Mouse (Mus musculus) lung, embryonic 16.5 days (tissue): ENCODE measurements at regions not wholly inside any gene's neighbourhood (a gene's known extent, or its start where the extent isn't known, plus 50 kb on each side); places are given as distances from the start of the nearest gene placed in this dataset.

Source experiments
- ATAC-seq: fragments of 200-750 bp; cut with Nextera tagmentation; 2 replicates; pipeline ENCODE4 v1.8.0; 2017; ENCODE audit warnings: low read depth, mild to moderate bottlenecking, moderate library complexity
- H3K27ac ChIP-seq: fragments of 300-500 bp; sonication (generic); 2 replicates; pipeline ENCODE4 v1.5.1; 2014; ENCODE audit warnings: mild to moderate bottlenecking, control low read depth, low read length
- H3K27me3 ChIP-seq: fragments of 300-500 bp; sonication (generic); 2 replicates; pipeline ENCODE4 v1.6.1; 2014; ENCODE audit warnings: low read depth, low read length, mixed read lengths; ENCODE audit not compliant: control insufficient read depth, insufficient read depth
- H3K36me3 ChIP-seq: fragments of 300-500 bp; sonication (generic); 2 replicates; pipeline ENCODE4 v1.6.1; 2014; ENCODE audit warnings: low read length; ENCODE audit not compliant: control insufficient read depth, insufficient read depth
- H3K4me1 ChIP-seq: fragments of 300-500 bp; sonication (generic); replicated peaks from 2 replicates; pipeline ENCODE4 v1.6.1; 2014; ENCODE audit warnings: low read length, mixed read lengths; ENCODE audit not compliant: control insufficient read depth, insufficient read depth
- H3K4me2 ChIP-seq: fragments of 300-500 bp; sonication (generic); 2 replicates; pipeline ENCODE4 v1.6.1; 2014; ENCODE audit warnings: low read depth, low read length, control low read depth
- H3K4me3 ChIP-seq: fragments of 300-500 bp; sonication (generic); 2 replicates; pipeline ENCODE4 v1.5.1; 2014; ENCODE audit warnings: mild to moderate bottlenecking, low read length, control low read depth
- H3K9ac ChIP-seq: fragments of 300-500 bp; sonication (generic); 2 replicates; pipeline ENCODE4 v1.6.1; 2014; ENCODE audit warnings: low read length, control low read depth
- H3K9me3 ChIP-seq: fragments of 300-500 bp; sonication (generic); 2 replicates; pipeline ENCODE4 v1.6.1; 2016; ENCODE audit warnings: low read length; ENCODE audit not compliant: control insufficient read depth
- WGBS: fragments of 180-500 bp; shearing (Covaris S2); extraction: QIAGEN DNeasy Blood & Tissue Kit; methylation state at CpG from one replicate; pipeline ENCODE4 v1.1.7; 2014; 5-methylcytosine and 5-hydroxymethylcytosine counted together

DNA sequence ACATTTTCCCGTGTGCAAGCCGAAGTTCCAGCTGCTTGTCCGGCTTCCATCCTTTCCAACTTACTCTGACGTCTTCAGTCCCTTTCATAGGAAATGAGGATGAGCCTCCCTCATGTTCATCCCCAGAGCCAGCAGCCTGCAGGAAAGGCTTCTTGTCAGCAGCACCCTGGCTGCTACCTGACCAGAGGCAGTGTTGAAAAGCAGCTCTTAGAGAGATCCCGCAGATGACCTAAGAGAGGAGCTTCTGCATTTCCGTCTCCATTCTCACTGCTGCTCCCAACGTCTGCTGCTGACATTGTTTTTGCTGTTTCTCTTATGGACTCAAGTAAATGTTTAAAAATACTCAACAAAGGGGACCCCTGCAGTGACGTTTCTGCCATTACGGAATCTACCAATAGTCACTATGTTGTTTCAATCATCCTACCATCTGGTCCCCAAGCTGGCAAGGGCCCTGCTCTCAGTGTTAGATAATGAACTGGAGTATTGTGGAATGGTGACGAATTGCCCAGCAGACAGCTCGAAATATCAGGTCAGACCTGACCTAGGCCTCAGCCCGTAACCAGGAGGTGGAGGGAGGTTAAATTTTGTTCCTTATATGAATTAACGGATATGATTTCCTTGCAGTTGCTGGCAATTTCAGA is 151.0 kb upstream of the Paip1 start:
- H3K27ac ChIP-seq = no peak overlapping the region
- no peak overlapping the region for H3K9ac ChIP-seq
- no peak overlapping the region for H3K4me3 ChIP-seq
- 54% methylated on average over 13 of the region's 13 CpGs for WGBS
- no peak for ATAC-seq
- no peak overlapping the region for H3K4me2 ChIP-seq
- H3K36me3 ChIP-seq = no peaks in the 10 kb centered on the region
- H3K4me1 ChIP-seq = no peaks in the 10 kb centered on the region; the same call in 1 of the 2 replicates
- no peaks in the 10 kb centered on the region for H3K9me3 ChIP-seq
- H3K27me3 ChIP-seq = no peaks in the 10 kb centered on the region

- Histone ChIP-seq H3K4me2 (no peak overlapping the region), H3K36me3 (no peaks in the 10 kb centered on the region), H3K4me1 (no peaks in the 10 kb centered on the region; the same call in 1 of the 2 replicates), H3K4me3 (no peak overlapping the region), H3K27ac (no peak overlapping the region; the same call in 1 of the 2 replicates), H3K27me3 (no peaks in the 10 kb centered on the region), H3K9me3 (no peaks in the 10 kb centered on the region), H3K9ac (no peak overlapping the region)
- ATAC-seq = no peak
- WGBS = 71% methylated on average over 8 of the region's 8 CpGs
Observed at GRCm38 (mm10) chr13:119279449-119279848, 149.0 kb upstream of the Paip1 start.

- Histone ChIP-seq H3K9me3 (no peaks in the 10 kb centered on the region), H3K4me2 (no peak overlapping the region), H3K36me3 (no peaks in the 10 kb centered on the region), H3K27ac (peak overlapping the region; percentile 55), H3K4me3 (no peak overlapping the region), H3K27me3 (no peaks in the 10 kb centered on the region), H3K9ac (no peak overlapping the region), H3K4me1 (no peaks in the 10 kb centered on the region; the same call in 1 of the 2 replicates)
- 42% methylated on average over 5 of the region's 5 CpGs for WGBS
- ATAC-seq = peak; percentile 86
Observed at GRCm38 (mm10) chr13:119280622-119281021, 147.8 kb upstream of the Paip1 start.

- no peak overlapping the region for H3K4me2 ChIP-seq
- 50% methylated on average over 6 of the region's 6 CpGs for WGBS
- no peak overlapping the region for H3K4me3 ChIP-seq
- H3K4me1 ChIP-seq = no peaks in the 10 kb centered on the region; the same call in 1 of the 2 replicates
- no peak overlapping the region for H3K9ac ChIP-seq
- no peaks in the 10 kb centered on the region for H3K36me3 ChIP-seq
- H3K27me3 ChIP-seq = no peaks in the 10 kb centered on the region
- no peaks in the 10 kb centered on the region for H3K9me3 ChIP-seq
- no peak for ATAC-seq
- H3K27ac ChIP-seq = no peak overlapping the region
Observed at GRCm38 (mm10) chr13:119283448-119283847, 145.0 kb upstream of the Paip1 start.

DNA sequence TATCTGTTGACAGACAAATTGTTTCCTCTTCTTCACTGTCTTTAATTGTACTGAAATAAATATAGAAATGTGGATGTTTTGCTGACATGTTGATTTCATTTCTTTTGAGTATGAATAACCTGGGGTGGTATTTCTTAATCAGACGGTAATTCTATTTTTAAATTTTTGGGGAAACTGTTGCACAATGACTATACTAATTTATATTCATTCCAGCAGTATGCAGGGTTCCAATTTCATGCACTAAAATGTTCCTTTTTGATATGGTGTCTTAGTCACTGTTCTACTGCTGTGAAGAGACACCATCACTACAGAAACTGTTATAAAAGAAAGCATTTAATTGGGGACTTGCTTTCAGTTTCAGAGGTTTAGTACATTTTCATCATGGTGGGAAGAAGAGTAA is 119.2 kb upstream of the Paip1 start:
- no peak overlapping the region for H3K27ac ChIP-seq
- no peak for ATAC-seq
- no peak overlapping the region for H3K4me3 ChIP-seq
- no peaks in the 10 kb centered on the region for H3K9me3 ChIP-seq
- H3K36me3 ChIP-seq = no peaks in the 10 kb centered on the region
- no peak overlapping the region for H3K4me2 ChIP-seq
- H3K9ac ChIP-seq = no peak overlapping the region
- WGBS = 63% methylated on average over 1 of the region's 1 CpGs
- no peaks in the 10 kb centered on the region for H3K27me3 ChIP-seq
- H3K4me1 ChIP-seq = no peaks in the 10 kb centered on the region

DNA sequence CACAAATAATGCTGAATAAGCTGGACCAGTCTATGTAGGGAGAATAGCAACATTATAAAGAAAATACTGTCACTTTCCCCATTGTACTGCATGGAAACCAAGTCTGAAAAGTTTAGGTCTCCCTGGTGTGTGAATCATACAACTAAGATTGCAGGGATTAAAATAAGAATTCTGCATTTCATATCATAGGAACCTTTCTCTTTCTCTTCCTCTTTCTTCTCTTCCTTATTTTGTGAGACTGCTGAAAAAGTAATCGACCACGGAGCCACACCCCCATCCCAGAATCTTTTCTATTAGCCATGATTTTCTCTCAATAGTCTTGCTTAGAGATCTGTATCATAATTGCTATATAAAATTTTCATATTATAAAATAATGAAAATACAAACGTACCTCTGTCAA is 118.4 kb upstream of the Paip1 start:
- no peaks in the 10 kb centered on the region for H3K36me3 ChIP-seq
- no peak for ATAC-seq
- no peak overlapping the region for H3K4me2 ChIP-seq
- no peaks in the 10 kb centered on the region for H3K9me3 ChIP-seq
- H3K4me3 ChIP-seq = no peak overlapping the region
- H3K27ac ChIP-seq = no peak overlapping the region
- no peaks in the 10 kb centered on the region for H3K27me3 ChIP-seq
- no peak overlapping the region for H3K9ac ChIP-seq
- 78% methylated on average over 3 of the region's 3 CpGs for WGBS
- H3K4me1 ChIP-seq = no peaks in the 10 kb centered on the region

DNA sequence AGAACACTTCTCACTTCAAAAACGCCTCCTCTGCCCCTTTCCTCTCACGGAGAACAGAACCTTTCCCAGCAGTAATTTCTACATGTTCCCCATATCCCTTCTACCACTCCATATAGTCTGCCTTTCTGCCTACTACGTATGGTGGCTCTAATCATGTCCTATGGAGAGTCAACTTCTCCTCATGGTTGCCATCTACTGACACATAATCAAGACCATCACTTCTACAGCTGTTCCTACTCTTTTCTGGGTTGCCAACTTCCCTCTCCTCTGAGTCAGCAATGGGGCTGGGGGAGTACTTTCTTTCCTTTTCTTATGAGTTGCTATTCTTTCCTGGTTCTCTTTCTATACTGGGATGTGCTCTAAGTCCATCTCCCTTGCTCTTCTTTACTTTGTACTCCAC is 114.0 kb upstream of the Paip1 start:
- Histone ChIP-seq H3K9me3 (no peaks in the 10 kb centered on the region), H3K4me2 (no peak overlapping the region), H3K9ac (no peak overlapping the region), H3K27me3 (no peaks in the 10 kb centered on the region), H3K27ac (no peak overlapping the region), H3K4me3 (no peak overlapping the region), H3K36me3 (no peaks in the 10 kb centered on the region), H3K4me1 (no peaks in the 10 kb centered on the region)
- 56% methylated on average over 3 of the region's 3 CpGs for WGBS
- ATAC-seq = peak; percentile 88

DNA sequence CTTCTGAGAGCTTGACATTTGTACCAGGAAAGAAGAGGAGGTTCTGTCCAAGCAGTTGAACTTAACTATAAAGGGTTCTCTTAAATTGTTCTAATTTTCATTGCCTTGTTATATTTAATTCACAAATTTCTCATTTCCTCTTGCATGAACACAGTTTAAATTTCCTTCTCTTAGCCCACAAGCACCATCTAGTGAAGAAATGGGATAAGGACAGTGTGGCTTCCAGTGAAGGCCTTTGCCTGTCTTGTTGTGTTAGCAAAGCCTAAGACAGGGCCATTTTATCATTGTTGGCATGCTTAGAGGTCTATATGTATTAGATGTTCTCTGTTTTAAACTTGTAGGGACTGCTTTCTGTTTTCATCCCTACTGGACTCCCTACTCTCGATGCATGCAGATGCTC is 110.0 kb upstream of the Paip1 start:
- peak; percentile 71 for ATAC-seq
- Histone ChIP-seq H3K4me1 (no peaks in the 10 kb centered on the region), H3K27ac (no peak overlapping the region), H3K9me3 (no peaks in the 10 kb centered on the region), H3K36me3 (no peaks in the 10 kb centered on the region), H3K4me2 (no peak overlapping the region), H3K4me3 (no peak overlapping the region), H3K9ac (no peak overlapping the region), H3K27me3 (no peaks in the 10 kb centered on the region)
- whole genome bisulfite sequencing = 89% methylated on average over 1 of the region's 1 CpGs

GRCm38 (mm10) chr13:119325510-119325909 is 102.9 kb upstream of the Paip1 start:
- H3K4me3 ChIP-seq = no peak overlapping the region
- H3K4me2 ChIP-seq = no peak overlapping the region
- H3K9me3 ChIP-seq = no peaks in the 10 kb centered on the region
- WGBS = 87% methylated on average over 2 of the region's 2 CpGs
- no peak overlapping the region for H3K27ac ChIP-seq
- no peaks in the 10 kb centered on the region for H3K27me3 ChIP-seq
- H3K36me3 ChIP-seq = no peaks in the 10 kb centered on the region
- H3K9ac ChIP-seq = no peak overlapping the region
- H3K4me1 ChIP-seq = no peaks in the 10 kb centered on the region
- no peak for ATAC-seq
